Mouse (Mus musculus): Measurements from ENCODE around the gene Tfb2m.

Tfb2m gene

GRCm38 (mm10) chr1:179492908-179493307 is 53.2 kb downstream of the Tfb2m start:
- Histone ChIP-seq H3K36me3 (ENCODE audit: control insufficient read depth, insufficient read depth, low read length, poor library complexity, severe bottlenecking) (no peaks in the 10 kb centered on the region), H3K27me3 (ENCODE audit: control insufficient read depth, insufficient read depth, low read length, poor library complexity, severe bottlenecking) (no peaks in the 10 kb centered on the region)
- DNase-seq (ENCODE audit: low read depth, low spot score), result no peak

GRCm38 (mm10) chr1:179488520-179488919 is 57.5 kb downstream of the Tfb2m start:
- no peaks in the 10 kb centered on the region; the same call in 1 of the 2 replicates for H3K36me3 ChIP-seq (ENCODE audit: control insufficient read depth, insufficient read depth, low read length, poor library complexity, severe bottlenecking)

GRCm38 (mm10) chr1:179487990-179488389 is 58.1 kb downstream of the Tfb2m start:
- Histone ChIP-seq H3K36me3 (ENCODE audit: control insufficient read depth, insufficient read depth, low read length, poor library complexity, severe bottlenecking) (no peaks in the 10 kb centered on the region; the same call in 1 of the 2 replicates), H3K27me3 (ENCODE audit: control insufficient read depth, insufficient read depth, low read length, poor library complexity, severe bottlenecking) (no peaks in the 10 kb centered on the region)
- no peak for DNase-seq (ENCODE audit: low read depth, low spot score)

More at GRCm38 (mm10) chr1:179488520-179488919, 57.5 kb downstream of the Tfb2m start:
- DNase-seq (ENCODE audit: low read depth, low spot score), result no peak
- no peaks in the 10 kb centered on the region for H3K27me3 ChIP-seq (ENCODE audit: control insufficient read depth, insufficient read depth, low read length, poor library complexity, severe bottlenecking)

- H3K36me3 ChIP-seq (ENCODE audit: control insufficient read depth, insufficient read depth, low read length, poor library complexity, severe bottlenecking), result no peaks in the 10 kb centered on the region; the same call in 1 of the 2 replicates
- H3K27me3 ChIP-seq (ENCODE audit: control insufficient read depth, insufficient read depth, low read length, poor library complexity, severe bottlenecking), result no peaks in the 10 kb centered on the region
- DNase-seq (ENCODE audit: low read depth, low spot score), result no peak
These were observed 58.8 kb downstream of the Tfb2m start for GRCm38 (mm10) chr1:179487238-179487637.

GRCm38 (mm10) chr1:179485784-179486540 is 60.1 kb downstream of the Tfb2m start:
- no peak for DNase-seq (ENCODE audit: low read depth, low spot score)
- no peaks in the 10 kb centered on the region; the same call in 1 of the 2 replicates for H3K36me3 ChIP-seq (ENCODE audit: control insufficient read depth, insufficient read depth, low read length, poor library complexity, severe bottlenecking)
- no peaks in the 10 kb centered on the region for H3K27me3 ChIP-seq (ENCODE audit: control insufficient read depth, insufficient read depth, low read length, poor library complexity, severe bottlenecking)

DNA sequence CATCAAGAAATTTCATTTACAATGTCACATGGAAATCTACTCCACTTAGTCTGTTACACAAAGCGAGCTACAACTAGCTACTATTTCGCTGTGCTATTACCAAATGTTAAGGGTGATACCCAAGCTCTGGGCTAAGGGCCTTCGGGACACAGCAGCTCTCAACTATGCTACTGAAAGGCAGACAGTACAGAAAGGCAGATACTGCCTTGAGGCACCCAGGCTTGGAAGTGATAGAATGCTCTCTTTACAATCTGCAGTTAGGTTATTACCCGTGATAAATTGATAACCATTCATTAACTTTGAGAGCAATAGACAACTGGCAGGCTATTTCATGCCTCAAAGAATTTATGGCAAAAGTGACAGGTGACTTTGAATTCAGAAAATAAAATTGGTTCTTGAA is 65.2 kb downstream of the Tfb2m start:
- DNase-seq (ENCODE audit: low read depth, low spot score), result no peak
- Histone ChIP-seq H3K36me3 (ENCODE audit: control insufficient read depth, insufficient read depth, low read length, poor library complexity, severe bottlenecking) (no peaks in the 10 kb centered on the region; the same call in 1 of the 2 replicates), H3K27me3 (ENCODE audit: control insufficient read depth, insufficient read depth, low read length, poor library complexity, severe bottlenecking) (no peaks in the 10 kb centered on the region)

Data from splenic B cell, adult 2 months (primary cell).